Mouse (Mus musculus): ENCODE data around the gene Ror2. TPM values are rescaled to one million over a fixed set of nuclear protein-coding genes. Genes with fewer than 3 reads are reported as not detected.
"Not testable (repeated sequence)": the region's sequence is repeated elsewhere in the genome, so short reads cannot be mapped to it uniquely, and the experiment has no call there.

Gene Ror2
- not detected in 2 replicates for polyA plus RNA-seq (2011; ENCODE audit: insufficient read depth, insufficient read length, low replicate concordance, missing spikeins)

GRCm38 (mm10) chr13:53285756-53286361, at the start of gene Ror2:
Gene Ror2, minus strand, starts transcription at chr13:53286124.
- WGBS, result 2% methylated on average over 68 of the region's 68 CpGs
- no peak within 1 kb of the TSS for H3K4me3 ChIP-seq (replicated peaks; ENCODE audit: control insufficient read depth, low read depth, low read length)
- no peak for TF ChIP-seq POLR2A (IDR thresholded peaks at IDR 0.05; ENCODE audit: borderline replicate concordance, control insufficient read depth, low read depth, low read length)
- TF ChIP-seq CTCF (IDR thresholded peaks at IDR 0.05; ENCODE audit: control insufficient read depth, insufficient read depth, low read length), result no peak
- no peaks in the 10 kb centered on the region for H3K4me1 ChIP-seq (ENCODE audit: control insufficient read depth, insufficient read depth, low read length)
- H3K27ac ChIP-seq (ENCODE audit: control insufficient read depth, insufficient read depth, low read depth, low read length, poor library complexity), result no peak within 1 kb of the TSS; the same call in 1 of the 2 replicates

- no peak for TF ChIP-seq POLR2A (IDR thresholded peaks at IDR 0.05; ENCODE audit: borderline replicate concordance, control insufficient read depth, low read depth, low read length)
- TF ChIP-seq CTCF (IDR thresholded peaks at IDR 0.05; ENCODE audit: control insufficient read depth, insufficient read depth, low read length), result no peak
- WGBS, result 44% methylated on average over 8 of the region's 8 CpGs
- Histone ChIP-seq H3K27ac (ENCODE audit: control insufficient read depth, insufficient read depth, low read depth, low read length, poor library complexity) (no peak overlapping the region), H3K4me1 (ENCODE audit: control insufficient read depth, insufficient read depth, low read length) (no peaks in the 10 kb centered on the region), H3K4me3 (replicated peaks; ENCODE audit: control insufficient read depth, low read depth, low read length) (no peak overlapping the region)
These were observed 47.8 kb upstream of the Ror2 start for GRCm38 (mm10) chr13:53333769-53334168.

DNA sequence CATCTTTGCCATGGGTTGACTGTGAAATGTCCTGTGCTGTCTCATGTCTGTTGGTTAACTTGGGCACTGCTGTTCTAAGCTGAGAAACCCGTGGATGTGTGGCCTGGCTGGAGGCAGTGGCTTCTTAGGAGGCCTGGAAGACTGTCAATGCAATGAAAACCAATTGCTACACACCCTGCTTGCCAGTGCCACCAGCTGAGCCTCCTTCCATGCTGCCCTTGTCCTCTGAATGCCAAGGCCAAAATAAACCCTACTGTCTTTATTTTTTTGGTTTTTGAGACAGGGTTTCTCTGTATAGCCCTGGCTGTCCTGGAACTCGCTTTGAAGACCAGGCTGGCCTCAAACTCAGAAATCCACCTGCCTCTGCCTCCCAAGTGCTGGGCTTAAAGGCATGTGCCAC, 44.3 kb upstream of the Ror2 start:
- Histone ChIP-seq H3K27ac (ENCODE audit: control insufficient read depth, insufficient read depth, low read depth, low read length, poor library complexity) (no peak overlapping the region), H3K4me1 (ENCODE audit: control insufficient read depth, insufficient read depth, low read length) (no peaks in the 10 kb centered on the region), H3K4me3 (replicated peaks; ENCODE audit: control insufficient read depth, low read depth, low read length) (no peak overlapping the region)
- 80% methylated on average over 2 of the region's 2 CpGs for WGBS
- TF ChIP-seq POLR2A (IDR thresholded peaks at IDR 0.05; ENCODE audit: borderline replicate concordance, control insufficient read depth, low read depth, low read length) (no peak), CTCF (IDR thresholded peaks at IDR 0.05; ENCODE audit: control insufficient read depth, insufficient read depth, low read length) (no peak)

- H3K4me3 ChIP-seq (replicated peaks; ENCODE audit: control insufficient read depth, low read depth, low read length), result no peak overlapping the region
- TF ChIP-seq POLR2A (IDR thresholded peaks at IDR 0.05; ENCODE audit: borderline replicate concordance, control insufficient read depth, low read depth, low read length) (no peak), CTCF (IDR thresholded peaks at IDR 0.05; ENCODE audit: control insufficient read depth, insufficient read depth, low read length) (no peak)
- 85% methylated on average over 1 of the region's 1 CpGs for WGBS
- no peaks in the 10 kb centered on the region for H3K4me1 ChIP-seq (ENCODE audit: control insufficient read depth, insufficient read depth, low read length)
- no peak overlapping the region for H3K27ac ChIP-seq (ENCODE audit: control insufficient read depth, insufficient read depth, low read depth, low read length, poor library complexity)
These were observed 39.6 kb upstream of the Ror2 start for GRCm38 (mm10) chr13:53325531-53325930.

DNA sequence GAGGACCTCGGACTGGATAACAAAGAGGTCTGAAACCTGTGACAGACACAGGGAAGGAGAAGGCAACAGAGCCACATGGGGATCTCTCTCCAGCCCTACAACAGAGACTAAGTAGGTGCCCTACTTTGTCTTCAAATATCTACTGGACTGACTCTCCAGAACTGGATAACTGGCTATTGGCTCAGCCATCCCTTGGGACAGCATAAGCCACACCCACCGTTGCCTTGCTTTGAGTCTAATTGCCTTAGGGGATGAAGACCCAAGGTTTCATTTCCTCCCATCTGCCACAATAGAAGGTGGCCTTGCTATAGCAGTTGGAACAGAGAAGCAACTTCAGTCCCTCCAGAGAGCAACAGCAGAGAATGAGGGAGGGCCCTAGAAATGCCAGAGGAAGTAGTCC, 37.7 kb upstream of the Ror2 start:
- Histone ChIP-seq H3K4me3 (replicated peaks; ENCODE audit: control insufficient read depth, low read depth, low read length) (no peak overlapping the region), H3K27ac (ENCODE audit: control insufficient read depth, insufficient read depth, low read depth, low read length, poor library complexity) (no peak overlapping the region), H3K4me1 (ENCODE audit: control insufficient read depth, insufficient read depth, low read length) (no peaks in the 10 kb centered on the region; the same call in 1 of the 2 replicates)
- no peak for TF ChIP-seq POLR2A (IDR thresholded peaks at IDR 0.05; ENCODE audit: borderline replicate concordance, control insufficient read depth, low read depth, low read length)
- TF ChIP-seq CTCF (IDR thresholded peaks at IDR 0.05; ENCODE audit: control insufficient read depth, insufficient read depth, low read length), result no peak
- 62% methylated on average over 2 of the region's 2 CpGs for WGBS

DNA sequence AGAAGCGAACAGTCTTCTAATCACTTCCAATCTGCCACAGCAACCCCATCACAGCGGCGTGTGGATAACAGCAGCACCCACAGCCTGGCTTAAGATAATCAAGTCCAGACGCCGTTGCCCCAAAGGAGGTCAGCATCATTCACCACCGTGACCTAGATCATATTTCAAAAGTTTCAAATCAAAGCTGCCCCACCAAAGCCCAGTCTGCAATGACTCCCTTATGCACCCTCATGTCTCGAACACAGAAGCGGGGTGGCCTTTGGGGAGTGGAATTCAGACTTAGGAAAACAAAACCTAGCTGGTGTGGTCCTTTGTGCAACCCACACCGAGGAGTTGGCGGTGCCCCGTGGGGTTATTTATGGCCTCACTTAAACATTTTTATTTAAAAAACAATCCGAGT, 35.0 kb upstream of the Ror2 start:
- Histone ChIP-seq H3K4me1 (ENCODE audit: control insufficient read depth, insufficient read depth, low read length) (no peaks in the 10 kb centered on the region; the same call in 1 of the 2 replicates), H3K4me3 (replicated peaks; ENCODE audit: control insufficient read depth, low read depth, low read length) (no peak overlapping the region), H3K27ac (ENCODE audit: control insufficient read depth, insufficient read depth, low read depth, low read length, poor library complexity) (no peak overlapping the region)
- TF ChIP-seq CTCF (IDR thresholded peaks at IDR 0.05; ENCODE audit: control insufficient read depth, insufficient read depth, low read length) (no peak), POLR2A (IDR thresholded peaks at IDR 0.05; ENCODE audit: borderline replicate concordance, control insufficient read depth, low read depth, low read length) (no peak)
- 74% methylated on average over 12 of the region's 12 CpGs for WGBS

DNA sequence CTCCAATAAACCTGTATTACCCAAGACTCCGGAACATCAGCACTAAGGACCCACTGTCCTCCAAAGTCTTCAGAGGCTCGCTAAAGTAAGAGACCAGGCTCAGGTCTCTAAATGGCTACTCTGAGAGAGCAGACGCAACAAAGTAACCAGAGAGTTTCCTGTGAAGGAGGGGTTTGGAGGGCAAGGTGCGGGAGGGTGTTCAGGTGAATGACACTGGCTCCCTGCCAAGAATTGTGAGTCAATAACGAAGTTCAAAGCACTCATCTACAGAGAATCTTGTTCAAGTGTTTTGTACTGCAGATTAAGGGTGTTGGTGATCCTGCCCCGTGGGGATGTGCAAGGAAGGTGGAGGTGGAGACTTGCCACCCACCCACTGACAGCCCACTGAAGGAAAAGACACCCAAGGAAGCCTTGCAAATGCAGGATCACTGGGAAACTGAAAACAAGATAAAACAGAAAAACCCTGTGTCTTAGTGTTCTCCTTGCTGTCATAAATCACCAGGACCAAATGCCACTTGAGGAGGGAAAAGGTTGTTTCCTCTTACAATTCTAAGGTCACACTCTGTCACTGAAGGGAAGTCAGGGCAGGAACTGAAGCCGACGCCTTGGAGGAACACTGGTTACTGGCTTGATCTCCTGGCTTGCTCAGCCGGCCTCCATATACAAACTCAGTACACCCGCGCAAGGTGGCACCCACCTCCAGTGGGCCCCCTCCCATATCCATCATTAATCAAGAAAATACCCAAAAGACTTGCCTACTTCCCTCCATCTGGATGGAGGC, 30.8 kb upstream of the Ror2 start:
- H3K27ac ChIP-seq (ENCODE audit: control insufficient read depth, insufficient read depth, low read depth, low read length, poor library complexity), result no peak overlapping the region
- TF ChIP-seq CTCF (IDR thresholded peaks at IDR 0.05; ENCODE audit: control insufficient read depth, insufficient read depth, low read length), result no peak
- TF ChIP-seq POLR2A (IDR thresholded peaks at IDR 0.05; ENCODE audit: borderline replicate concordance, control insufficient read depth, low read depth, low read length), result no peak
- H3K4me3 ChIP-seq (replicated peaks; ENCODE audit: control insufficient read depth, low read depth, low read length), result no peak overlapping the region
- WGBS, result 24% methylated on average over 11 of the region's 11 CpGs
- no peaks in the 10 kb centered on the region; the same call in none of the 2 replicates for H3K4me1 ChIP-seq (ENCODE audit: control insufficient read depth, insufficient read depth, low read length)

GRCm38 (mm10) chr13:53315757-53316156, 29.8 kb upstream of the Ror2 start:
- not testable (repeated sequence) for H3K4me1 ChIP-seq (ENCODE audit: control insufficient read depth, insufficient read depth, low read length); H3K27ac ChIP-seq (ENCODE audit: control insufficient read depth, insufficient read depth, low read depth, low read length, poor library complexity); H3K4me3 ChIP-seq (replicated peaks; ENCODE audit: control insufficient read depth, low read depth, low read length)
- 76% methylated on average over 4 of the region's 4 CpGs for WGBS

All from bone marrow, adult 2 months (tissue).